Mouse (Mus musculus) ES-E14 (cell line): ENCODE results near the gene Mipol1.

ENCODE experiments used
- CHD2 ChIP-seq: IDR thresholded peaks from 2 replicates; pipeline ENCODE4 v1.6.1; 2014; ENCODE audit warnings: mild to moderate bottlenecking, low read depth, low read length, inconsistent platforms
- HCFC1 ChIP-seq: IDR thresholded peaks from 2 replicates; pipeline ENCODE4 v1.6.1; 2012; ENCODE audit warnings: low read length, inconsistent platforms, borderline replicate concordance; ENCODE audit not compliant: insufficient read depth
- MAFK ChIP-seq: IDR thresholded peaks from 2 replicates; pipeline ENCODE4 v1.6.1; 2014; ENCODE audit warnings: mild to moderate bottlenecking, low read depth, low read length, inconsistent platforms; ENCODE audit not compliant: insufficient read depth
- ZC3H11A ChIP-seq: IDR thresholded peaks from 2 replicates; pipeline ENCODE4 v1.6.1; 2012; ENCODE audit warnings: low read depth, mild to moderate bottlenecking, inconsistent platforms, low read length, borderline replicate concordance

DNA sequence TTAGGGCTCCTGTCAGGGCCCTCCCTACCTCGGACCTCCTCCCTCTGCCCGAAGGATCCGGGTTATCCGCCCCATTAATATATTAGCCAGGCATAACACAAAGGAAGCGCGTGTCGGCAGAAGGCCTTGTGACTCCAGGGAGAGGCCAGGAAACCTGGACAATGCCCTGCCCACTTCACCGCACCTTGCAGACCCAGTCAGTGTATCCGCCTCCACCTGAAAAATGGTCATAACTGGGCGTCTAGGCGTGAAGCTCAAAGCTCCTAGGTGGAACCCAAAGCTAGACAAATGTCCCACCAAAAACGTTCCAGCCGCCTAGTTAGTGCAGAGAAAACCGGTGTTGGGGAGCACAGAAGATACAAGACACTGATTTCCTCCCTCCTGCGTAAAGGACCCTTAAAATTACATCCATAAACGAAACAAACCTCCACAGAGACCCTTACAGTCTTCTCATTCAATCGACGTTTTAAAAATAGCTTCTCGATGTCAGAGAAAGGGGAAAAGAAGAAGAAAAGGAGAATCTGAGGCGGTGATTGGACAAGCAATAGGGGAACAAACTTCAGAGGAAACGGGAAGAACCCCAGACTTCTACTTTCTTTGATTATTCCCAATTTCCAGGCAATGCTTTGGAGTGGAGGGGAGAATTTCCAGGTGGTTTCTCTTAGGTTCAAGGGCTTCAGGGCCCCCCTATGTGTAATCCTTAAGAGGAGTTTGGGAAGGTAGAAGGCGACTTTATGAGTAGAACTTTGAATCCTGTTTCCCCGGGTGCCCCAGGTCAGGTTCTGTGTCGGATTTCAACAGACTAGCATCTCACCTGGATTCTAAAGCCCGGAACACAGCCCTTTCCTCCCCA is 306.1 kb downstream of the Mipol1 start:
- TF ChIP-seq HCFC1 (no peak), MAFK (no peak), CHD2 (no peak), ZC3H11A (no peak)
